Mouse (Mus musculus): ENCODE data around the gene Mr1. TPM values are rescaled to one million over a fixed set of nuclear protein-coding genes. Genes with fewer than 3 reads are reported as not detected.

Gene Mr1
- polyA plus RNA-seq, 1 experiment: 13.8 TPM

DNA sequence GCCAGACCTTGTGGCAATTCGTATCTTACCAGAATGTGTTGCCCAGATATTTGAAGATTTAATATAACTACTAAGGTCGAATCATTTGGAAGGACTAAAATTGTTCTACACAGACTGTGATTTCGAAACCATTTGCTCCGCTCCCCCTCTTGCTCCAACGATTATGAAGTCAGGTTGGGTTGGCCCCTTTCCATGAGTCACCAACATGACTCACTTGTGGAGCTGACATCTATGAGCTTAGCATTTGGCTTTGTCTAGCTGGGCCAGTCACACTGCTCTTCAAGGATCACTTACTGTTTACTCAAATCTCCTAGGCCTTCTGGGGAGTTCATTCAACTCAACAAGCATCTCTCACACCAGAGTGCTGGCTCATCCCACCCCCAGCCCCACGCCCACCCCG is 7.8 kb downstream of the Mr1 start:
- Histone ChIP-seq H3K4me3 (ENCODE audit: insufficient read depth, low read length) (no peak overlapping the region), H3K4me1 (ENCODE audit: control insufficient read depth, insufficient read depth, low read length) (peaks cover 2% of the 10 kb centered on the region; the same call in 1 of the 2 replicates), H3K27ac (ENCODE audit: insufficient read depth, low read length) (peak overlapping the region; percentile 30; the same call in 1 of the 2 replicates)
- no peak for TF ChIP-seq POLR2A (IDR thresholded peaks at IDR 0.05; ENCODE audit: low read depth, low read length)
- TF ChIP-seq CTCF (IDR thresholded peaks at IDR 0.05; ENCODE audit: borderline replicate concordance, insufficient read depth, low read length): no peak

DNA sequence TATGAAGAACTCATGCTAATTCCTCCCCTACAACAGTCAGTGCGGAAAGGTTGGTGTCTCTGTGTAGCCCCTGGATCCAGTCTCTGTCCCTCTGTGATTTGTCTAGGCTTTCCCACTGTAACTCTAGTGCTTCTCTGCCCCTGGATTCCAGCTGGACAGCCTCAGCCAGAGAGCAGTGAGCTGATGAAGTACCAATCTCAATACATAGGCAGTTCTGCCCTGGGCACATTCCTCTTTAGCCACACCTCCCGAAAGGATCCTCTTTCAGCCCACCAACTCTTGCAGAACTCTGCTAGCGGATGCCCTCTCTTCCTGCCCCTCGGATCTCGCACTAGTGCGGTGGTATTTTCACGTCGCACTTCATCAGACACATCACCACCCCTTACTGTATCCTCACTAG is 11.7 kb downstream of the Mr1 start:
- TF ChIP-seq POLR2A (IDR thresholded peaks at IDR 0.05; ENCODE audit: low read depth, low read length) (no peak), CTCF (IDR thresholded peaks at IDR 0.05; ENCODE audit: borderline replicate concordance, insufficient read depth, low read length) (no peak)
- peaks cover 2% of the 10 kb centered on the region; the same call in 1 of the 2 replicates for H3K4me1 ChIP-seq (ENCODE audit: control insufficient read depth, insufficient read depth, low read length)
- no peak overlapping the region for H3K27ac ChIP-seq (ENCODE audit: insufficient read depth, low read length)
- H3K4me3 ChIP-seq (ENCODE audit: insufficient read depth, low read length): no peak overlapping the region

DNA sequence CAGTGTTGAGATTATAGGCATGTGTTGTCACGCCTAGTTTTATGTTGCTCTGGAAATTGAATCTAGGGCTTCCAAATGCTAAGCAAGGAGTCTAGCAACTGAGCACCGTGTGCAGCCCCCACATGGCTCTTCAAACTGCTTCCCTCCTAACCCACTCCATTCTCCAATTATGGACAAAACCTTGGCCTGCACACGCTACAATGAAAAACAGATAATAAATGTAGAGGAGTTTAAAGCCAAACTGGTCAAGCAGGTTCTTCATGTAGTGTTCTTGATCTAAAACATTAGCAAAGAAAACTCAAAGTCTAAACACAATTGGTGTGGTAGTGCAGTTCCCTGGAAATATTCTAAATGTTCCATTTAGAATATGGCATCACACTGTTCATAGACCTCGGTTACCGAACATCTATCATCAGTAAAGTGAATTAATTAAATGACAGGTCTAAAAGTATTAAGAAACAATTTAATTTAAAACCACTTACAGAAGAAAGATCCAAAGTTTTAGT is 19.1 kb downstream of the Mr1 start:
- Histone ChIP-seq H3K4me1 (ENCODE audit: control insufficient read depth, insufficient read depth, low read length) (peaks cover 4% of the 10 kb centered on the region), H3K27ac (ENCODE audit: insufficient read depth, low read length) (no peak overlapping the region), H3K4me3 (ENCODE audit: insufficient read depth, low read length) (no peak overlapping the region)
- TF ChIP-seq POLR2A (IDR thresholded peaks at IDR 0.05; ENCODE audit: low read depth, low read length): no peak
- no peak for TF ChIP-seq CTCF (IDR thresholded peaks at IDR 0.05; ENCODE audit: borderline replicate concordance, insufficient read depth, low read length)

DNA sequence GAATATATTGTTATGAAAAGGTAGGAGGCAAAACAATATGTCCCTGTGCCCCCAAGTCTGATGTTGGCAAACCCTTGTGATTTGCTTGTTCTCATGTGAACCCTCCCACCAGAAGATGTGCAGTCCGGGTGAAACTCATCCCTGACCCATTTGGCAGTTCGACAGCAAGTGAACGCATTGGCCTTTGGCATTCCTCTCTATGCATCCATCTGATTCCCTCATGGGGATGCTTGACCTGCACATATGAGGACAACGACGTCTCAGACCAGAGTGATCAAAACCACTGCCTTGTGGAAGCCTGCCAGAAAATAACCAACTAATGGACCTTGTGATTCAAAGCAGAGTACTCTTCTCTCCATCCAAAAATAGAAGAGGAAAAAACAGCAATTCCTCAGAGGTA is 19.9 kb downstream of the Mr1 start:
- no peak for TF ChIP-seq CTCF (IDR thresholded peaks at IDR 0.05; ENCODE audit: borderline replicate concordance, insufficient read depth, low read length)
- TF ChIP-seq POLR2A (IDR thresholded peaks at IDR 0.05; ENCODE audit: low read depth, low read length): no peak
- H3K27ac ChIP-seq (ENCODE audit: insufficient read depth, low read length): no peak overlapping the region
- H3K4me1 ChIP-seq (ENCODE audit: control insufficient read depth, insufficient read depth, low read length): peaks cover 4% of the 10 kb centered on the region
- no peak overlapping the region for H3K4me3 ChIP-seq (ENCODE audit: insufficient read depth, low read length)

DNA sequence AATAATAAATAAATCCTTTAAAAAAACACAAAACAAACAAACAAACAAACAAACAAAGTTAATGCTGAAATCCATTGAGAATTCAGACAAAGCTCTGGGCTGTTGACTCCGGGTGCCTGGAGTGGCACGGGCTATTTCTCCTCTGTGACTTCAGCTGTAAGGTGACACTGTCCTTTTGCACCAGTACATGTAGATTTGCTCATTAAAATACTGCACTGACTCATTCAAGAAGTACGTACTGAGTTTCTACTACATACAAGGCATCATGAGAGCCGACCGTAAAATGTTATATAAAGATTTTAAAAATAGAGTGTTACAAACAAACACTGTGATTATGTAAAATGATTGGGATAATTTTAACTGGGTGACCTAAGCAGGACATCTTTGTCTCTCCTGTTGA is 22.2 kb downstream of the Mr1 start:
- TF ChIP-seq CTCF (IDR thresholded peaks at IDR 0.05; ENCODE audit: borderline replicate concordance, insufficient read depth, low read length): no peak
- no peak for TF ChIP-seq POLR2A (IDR thresholded peaks at IDR 0.05; ENCODE audit: low read depth, low read length)
- Histone ChIP-seq H3K4me1 (ENCODE audit: control insufficient read depth, insufficient read depth, low read length) (peaks cover 4% of the 10 kb centered on the region), H3K27ac (ENCODE audit: insufficient read depth, low read length) (no peak overlapping the region), H3K4me3 (ENCODE audit: insufficient read depth, low read length) (no peak overlapping the region)

DNA sequence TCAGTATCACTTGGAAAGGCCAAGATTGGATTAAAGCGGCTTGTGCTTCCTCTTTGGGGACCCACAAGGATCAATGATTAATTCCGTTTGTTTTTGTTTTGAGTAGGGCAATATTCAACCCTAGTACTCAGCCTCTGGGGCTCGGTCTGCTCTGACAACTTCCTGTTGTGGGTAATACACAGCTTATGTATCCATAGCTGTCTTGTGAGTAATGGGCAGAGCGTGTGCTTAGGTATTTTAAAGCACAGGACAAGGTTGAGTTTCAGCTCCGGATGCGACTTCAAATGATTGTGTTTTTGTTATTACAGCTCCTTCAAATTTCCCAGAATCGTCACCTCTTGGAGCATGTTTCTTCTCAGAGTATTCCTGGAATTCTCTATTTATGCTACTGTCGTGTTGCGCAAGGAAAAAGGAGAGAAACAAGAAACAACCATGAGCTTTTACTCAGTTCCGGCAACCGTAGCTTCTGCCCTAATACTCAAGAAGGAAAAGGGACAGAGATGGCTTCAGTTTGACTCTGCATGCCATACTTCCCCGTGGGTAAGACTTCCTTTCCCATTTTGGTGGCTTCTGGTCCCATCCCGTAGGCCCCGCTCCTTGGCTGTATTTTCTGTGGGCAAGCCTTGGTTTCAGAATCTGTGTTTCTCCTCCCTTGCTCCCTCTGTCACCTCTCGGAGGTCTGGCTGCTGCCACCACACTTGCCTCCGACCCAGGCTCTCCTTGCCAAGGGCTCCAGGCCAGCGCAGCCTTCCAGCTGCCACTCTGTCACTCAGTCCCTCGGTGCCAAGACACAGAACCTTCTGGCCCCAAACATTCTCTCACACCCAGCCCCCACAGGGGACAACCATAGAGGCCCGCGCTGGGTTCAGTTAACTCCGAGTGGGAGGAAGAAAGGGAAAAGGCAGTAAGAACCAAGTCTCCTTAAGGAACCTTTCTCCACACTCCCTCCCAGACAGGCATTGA is 24.4 kb downstream of the Mr1 start:
- no peak for TF ChIP-seq CTCF (IDR thresholded peaks at IDR 0.05; ENCODE audit: borderline replicate concordance, insufficient read depth, low read length)
- no peak for TF ChIP-seq POLR2A (IDR thresholded peaks at IDR 0.05; ENCODE audit: low read depth, low read length)
- H3K4me1 ChIP-seq (ENCODE audit: control insufficient read depth, insufficient read depth, low read length): peaks cover 8% of the 10 kb centered on the region
- no peak overlapping the region for H3K27ac ChIP-seq (ENCODE audit: insufficient read depth, low read length)
- no peak overlapping the region for H3K4me3 ChIP-seq (ENCODE audit: insufficient read depth, low read length)

DNA sequence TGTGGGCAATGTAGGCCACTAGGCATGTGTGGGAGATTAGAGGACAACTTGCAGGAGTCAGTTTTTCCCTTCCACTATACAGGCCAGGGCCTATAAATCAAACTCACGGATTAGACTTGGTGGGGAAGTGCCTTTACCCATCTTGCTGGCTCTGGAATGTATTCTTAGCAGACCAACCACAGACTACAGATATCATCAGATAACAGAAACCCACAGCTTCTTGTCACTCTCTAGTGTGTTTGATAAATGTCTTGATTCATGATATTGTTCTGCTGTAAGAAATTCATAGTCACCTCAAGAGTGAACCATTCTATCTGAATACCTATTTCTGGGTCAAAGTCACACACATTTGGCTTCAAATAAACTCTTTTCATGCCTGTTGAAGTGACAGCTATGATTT is 26.9 kb downstream of the Mr1 start:
- H3K4me1 ChIP-seq (ENCODE audit: control insufficient read depth, insufficient read depth, low read length): peaks cover 5% of the 10 kb centered on the region; the same call in 1 of the 2 replicates
- no peak overlapping the region for H3K4me3 ChIP-seq (ENCODE audit: insufficient read depth, low read length)
- TF ChIP-seq CTCF (IDR thresholded peaks at IDR 0.05; ENCODE audit: borderline replicate concordance, insufficient read depth, low read length): no peak
- no peak for TF ChIP-seq POLR2A (IDR thresholded peaks at IDR 0.05; ENCODE audit: low read depth, low read length)
- H3K27ac ChIP-seq (ENCODE audit: insufficient read depth, low read length): no peak overlapping the region

DNA sequence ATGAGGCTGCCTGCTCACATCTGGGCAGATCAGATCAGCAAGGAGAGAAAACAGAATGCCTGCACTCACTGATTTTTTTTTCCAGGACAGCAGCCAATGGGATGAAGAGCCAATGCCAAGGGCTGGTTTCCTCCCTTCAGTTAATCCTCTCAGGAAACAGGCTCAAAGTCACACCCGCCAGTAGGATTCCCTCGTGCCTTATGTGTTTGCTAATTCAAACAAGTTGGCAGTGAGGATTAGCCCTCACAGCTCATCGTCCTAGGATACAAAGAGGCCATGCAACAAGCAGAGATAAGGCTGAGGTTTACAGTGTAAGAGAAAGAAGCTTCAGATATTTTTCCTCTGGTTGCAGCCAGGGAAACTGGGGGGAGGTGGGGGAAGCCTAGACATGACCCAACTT is 32.7 kb downstream of the Mr1 start:
- Histone ChIP-seq H3K4me1 (ENCODE audit: control insufficient read depth, insufficient read depth, low read length) (peaks cover 14% of the 10 kb centered on the region), H3K4me3 (ENCODE audit: insufficient read depth, low read length) (no peak overlapping the region), H3K27ac (ENCODE audit: insufficient read depth, low read length) (no peak overlapping the region)
- TF ChIP-seq POLR2A (IDR thresholded peaks at IDR 0.05; ENCODE audit: low read depth, low read length) (no peak), CTCF (IDR thresholded peaks at IDR 0.05; ENCODE audit: borderline replicate concordance, insufficient read depth, low read length) (no peak)

DNA sequence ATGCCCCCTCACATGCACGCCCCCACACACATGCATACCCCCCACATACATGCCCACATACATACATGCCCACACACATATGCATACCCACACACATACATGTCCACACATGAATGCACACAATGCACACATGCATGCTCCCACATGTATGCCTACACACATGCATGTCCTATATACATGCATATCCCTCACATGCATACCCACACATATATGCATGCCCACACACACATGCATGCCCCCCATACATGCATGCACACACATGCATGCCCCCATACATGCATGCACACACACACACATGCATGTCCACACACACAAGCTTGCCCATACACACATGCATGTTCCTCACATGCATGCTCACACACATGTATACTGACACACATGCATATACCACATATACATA is 33.7 kb downstream of the Mr1 start:
- TF ChIP-seq POLR2A (IDR thresholded peaks at IDR 0.05; ENCODE audit: low read depth, low read length): no peak
- TF ChIP-seq CTCF (IDR thresholded peaks at IDR 0.05; ENCODE audit: borderline replicate concordance, insufficient read depth, low read length): no peak
- Histone ChIP-seq H3K27ac (ENCODE audit: insufficient read depth, low read length) (no peak overlapping the region), H3K4me1 (ENCODE audit: control insufficient read depth, insufficient read depth, low read length) (peaks cover 9% of the 10 kb centered on the region), H3K4me3 (ENCODE audit: insufficient read depth, low read length) (no peak overlapping the region)

DNA sequence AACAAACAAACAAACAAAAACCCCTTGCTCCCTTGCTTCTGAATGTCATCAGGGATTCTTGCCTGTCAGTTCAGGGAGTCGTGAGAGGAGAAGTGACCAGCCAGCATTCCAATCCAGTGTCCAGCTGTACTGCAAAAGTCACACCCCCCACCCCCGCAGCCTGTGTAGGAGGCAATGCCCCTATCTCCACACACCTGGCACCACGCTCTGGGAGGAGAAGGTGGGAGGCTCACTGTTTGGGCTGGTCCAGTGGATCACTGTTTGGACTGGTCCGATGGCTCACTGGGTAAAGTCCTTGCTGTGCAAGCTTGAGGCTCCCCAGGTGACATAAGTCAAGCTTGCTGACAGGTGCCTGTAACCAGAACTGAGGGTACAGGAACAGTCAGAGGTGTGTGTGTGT is 34.5 kb downstream of the Mr1 start:
- Histone ChIP-seq H3K4me1 (ENCODE audit: control insufficient read depth, insufficient read depth, low read length) (peaks cover 12% of the 10 kb centered on the region), H3K27ac (ENCODE audit: insufficient read depth, low read length) (no peak overlapping the region), H3K4me3 (ENCODE audit: insufficient read depth, low read length) (no peak overlapping the region)
- TF ChIP-seq POLR2A (IDR thresholded peaks at IDR 0.05; ENCODE audit: low read depth, low read length) (no peak), CTCF (IDR thresholded peaks at IDR 0.05; ENCODE audit: borderline replicate concordance, insufficient read depth, low read length) (no peak)

Measured in embryonic fibroblast, embryonic 13.5 days (primary cell).